Mouse (Mus musculus) lung, adult 2 months (tissue): ENCODE results near the gene Gtf2h2. TPM values are rescaled to one million over a fixed set of nuclear protein-coding genes. Genes with fewer than 3 reads are reported as not detected.

Source experiments
- DNase-seq: peaks from one replicate; pipeline ENCODE4 v3.0.0; 2022
- H3K4me1 ChIP-seq: fragments of 200-500 bp; 2 replicates; pipeline ENCODE4 v1.6.1; 2011; ENCODE audit warnings: low read length; ENCODE audit not compliant: control insufficient read depth, insufficient read depth
- H3K4me3 ChIP-seq: fragments of 200-500 bp; replicated peaks from 2 replicates; pipeline ENCODE3; 2011; ENCODE audit warnings: low read depth, mild to moderate bottlenecking, control low read depth, low read length; ENCODE audit errors: extremely low read depth
- CTCF ChIP-seq: fragments of 200-500 bp; IDR thresholded peaks from 2 replicates; pipeline ENCODE4 v1.5.1; 2011; ENCODE audit warnings: mild to moderate bottlenecking, low read length, control low read depth; ENCODE audit not compliant: insufficient read depth
- POLR2A ChIP-seq: fragments of 200-500 bp; IDR thresholded peaks from 2 replicates; pipeline ENCODE4 v1.6.1; 2011; ENCODE audit warnings: low read depth, mild to moderate bottlenecking, control low read depth, low read length, borderline replicate concordance; ENCODE audit errors: extremely low read depth
- WGBS: fragments of 180-500 bp; shearing (Covaris S2); methylation state at CpG from one replicate; pipeline ENCODE4 v1.1.7; 2018; 5-methylcytosine and 5-hydroxymethylcytosine counted together
- polyA plus RNA-seq: library from polyadenylated mRNA; depleted of rRNA; stranded (reverse); fragments of >200 nt; gene quantifications from 2 replicates; pipeline ENCODE4 v1.2.3, GENCODE M21; 2012; rRNA removed

Gene Gtf2h2
- polyA plus RNA-seq: 16.9 and 17.2 TPM in 2 replicates

GRCm38 (mm10) chr13:100492061-100492787 is at the start of gene Gtf2h2:
Gene Gtf2h2, minus strand, starts transcription at chr13:100492579.
- DNase-seq: peak; percentile 90
- under 1% methylated on average over 51 of the region's 51 CpGs for WGBS

GRCm38 (mm10) chr13:100536149-100536548 is 43.8 kb upstream of the Gtf2h2 start:
- TF ChIP-seq POLR2A: no peak
- TF ChIP-seq CTCF: no peak
- 71% methylated on average over 3 of the region's 3 CpGs for WGBS
- H3K4me1 ChIP-seq: peaks cover 9% of the 10 kb centered on the region
- no peak overlapping the region for H3K4me3 ChIP-seq
- no peak for DNase-seq

More at GRCm38 (mm10) chr13:100492061-100492787, at the start of gene Gtf2h2:
- TF ChIP-seq POLR2A: no peak
- TF ChIP-seq CTCF: peak; percentile 88
- peak within 1 kb of the TSS; percentile 90 for H3K4me3 ChIP-seq
- no peaks in the 10 kb centered on the region; the same call in 1 of the 2 replicates for H3K4me1 ChIP-seq

- DNase-seq: peak; percentile 33
- peaks cover 9% of the 10 kb centered on the region for H3K4me1 ChIP-seq
- H3K4me3 ChIP-seq: no peak overlapping the region
- WGBS: 23% methylated on average over 6 of the region's 6 CpGs
- TF ChIP-seq CTCF: no peak
- TF ChIP-seq POLR2A: no peak
Measured at GRCm38 (mm10) chr13:100532788-100533365, 40.5 kb upstream of the Gtf2h2 start.

- WGBS: 62% methylated on average over 6 of the region's 6 CpGs
- TF ChIP-seq POLR2A: no peak
- TF ChIP-seq CTCF: no peak
- no peak overlapping the region for H3K4me3 ChIP-seq
- peaks cover 6% of the 10 kb centered on the region for H3K4me1 ChIP-seq
- DNase-seq: no peak
Measured at GRCm38 (mm10) chr13:100526649-100527038, 34.3 kb upstream of the Gtf2h2 start.

- peaks cover 6% of the 10 kb centered on the region for H3K4me1 ChIP-seq
- WGBS: 36% methylated on average over 6 of the region's 6 CpGs
- DNase-seq: no peak
- TF ChIP-seq CTCF: no peak
- TF ChIP-seq POLR2A: no peak
- H3K4me3 ChIP-seq: no peak overlapping the region
Measured at GRCm38 (mm10) chr13:100525935-100526648, 33.7 kb upstream of the Gtf2h2 start.

GRCm38 (mm10) chr13:100524896-100525295 is 32.5 kb upstream of the Gtf2h2 start:
- DNase-seq: no peak
- H3K4me1 ChIP-seq: peaks cover 6% of the 10 kb centered on the region
- TF ChIP-seq POLR2A (no peak), CTCF (no peak)
- 84% methylated on average over 6 of the region's 6 CpGs for WGBS
- H3K4me3 ChIP-seq: no peak overlapping the region

GRCm38 (mm10) chr13:100523698-100524097 is 31.3 kb upstream of the Gtf2h2 start:
- TF ChIP-seq CTCF (no peak), POLR2A (no peak)
- no peak for DNase-seq
- Histone ChIP-seq H3K4me1 (peaks cover 6% of the 10 kb centered on the region), H3K4me3 (no peak overlapping the region)
- WGBS: 90% methylated on average over 2 of the region's 2 CpGs

GRCm38 (mm10) chr13:100521724-100522591 is 29.6 kb upstream of the Gtf2h2 start:
- TF ChIP-seq CTCF (no peak), POLR2A (no peak)
- 74% methylated on average over 9 of the region's 9 CpGs for WGBS
- H3K4me1 ChIP-seq: peaks cover 6% of the 10 kb centered on the region
- DNase-seq: no peak
- H3K4me3 ChIP-seq: no peak overlapping the region

GRCm38 (mm10) chr13:100519162-100519561 is 26.8 kb upstream of the Gtf2h2 start:
- Histone ChIP-seq H3K4me3 (no peak overlapping the region), H3K4me1 (no peaks in the 10 kb centered on the region; the same call in none of the 2 replicates)
- TF ChIP-seq POLR2A (no peak), CTCF (no peak)
- WGBS: 73% methylated on average over 2 of the region's 2 CpGs
- DNase-seq: no peak
